Mouse (Mus musculus): ENCODE measurements around the gene Dclk1.

Gene Dclk1

DNA sequence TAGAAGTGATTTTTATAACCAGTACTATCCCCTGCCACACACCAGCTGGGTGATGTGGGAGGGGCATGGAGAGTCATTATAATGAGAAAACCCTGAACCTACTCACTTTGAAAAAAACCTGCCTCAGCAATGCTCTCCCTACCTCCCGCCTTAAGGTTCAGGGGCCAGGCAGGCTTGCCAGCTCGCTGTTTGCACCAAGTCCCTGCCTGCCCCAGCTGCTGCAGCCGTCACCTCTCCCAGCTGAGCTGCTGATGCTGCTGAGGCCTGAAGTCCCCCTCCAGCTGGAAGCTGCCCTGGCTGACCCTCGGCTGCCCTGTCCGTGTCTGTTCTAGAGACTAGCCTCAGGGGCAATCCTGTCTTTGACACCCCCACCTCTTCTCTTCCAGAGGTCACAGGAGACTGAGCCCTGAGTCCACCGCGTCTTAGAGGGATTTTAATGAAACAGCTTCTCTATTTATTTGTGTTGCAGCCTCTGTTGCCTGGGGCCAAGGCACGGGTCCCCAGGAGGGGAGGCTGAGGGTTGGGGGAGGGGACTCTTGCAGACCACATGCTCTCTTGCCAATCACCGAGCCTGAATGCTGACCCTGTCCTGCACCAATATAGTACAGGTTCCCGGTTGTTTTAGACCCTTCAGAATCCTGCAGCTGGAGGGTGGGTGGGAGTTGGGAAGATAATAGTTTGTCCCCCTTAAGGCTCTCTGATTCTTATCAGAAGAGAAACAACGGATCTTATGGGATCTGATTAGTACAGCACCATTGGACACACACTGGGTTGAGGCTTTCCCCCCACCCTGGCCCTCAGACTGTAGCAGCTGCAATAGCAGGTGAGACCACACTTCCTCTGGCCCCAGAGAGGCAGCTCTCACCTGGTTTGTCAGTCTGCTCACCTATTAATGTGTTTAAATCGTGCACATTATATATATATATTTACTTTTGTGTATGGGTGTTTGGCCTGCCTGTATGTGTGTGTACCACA, 346.1 kb downstream of the Dclk1 start:
- peak; percentile 86 for DNase-seq (ENCODE audit: extremely low spot score)
